Mouse (Mus musculus) erythroblast, embryonic 14.5 days (primary cell): ENCODE data around the gene 9230102O04Rik.

Experiments used
- GATA1 ChIP-seq: IDR thresholded peaks from 2 replicates; pipeline ENCODE4 v1.6.1; 2012; ENCODE audit warnings: low read length, inconsistent platforms, mixed read lengths
- TAL1 ChIP-seq: IDR thresholded peaks from 3 replicates; pipeline ENCODE4 v1.6.1; 2012; ENCODE audit warnings: low read length, inconsistent platforms, mixed read lengths

DNA sequence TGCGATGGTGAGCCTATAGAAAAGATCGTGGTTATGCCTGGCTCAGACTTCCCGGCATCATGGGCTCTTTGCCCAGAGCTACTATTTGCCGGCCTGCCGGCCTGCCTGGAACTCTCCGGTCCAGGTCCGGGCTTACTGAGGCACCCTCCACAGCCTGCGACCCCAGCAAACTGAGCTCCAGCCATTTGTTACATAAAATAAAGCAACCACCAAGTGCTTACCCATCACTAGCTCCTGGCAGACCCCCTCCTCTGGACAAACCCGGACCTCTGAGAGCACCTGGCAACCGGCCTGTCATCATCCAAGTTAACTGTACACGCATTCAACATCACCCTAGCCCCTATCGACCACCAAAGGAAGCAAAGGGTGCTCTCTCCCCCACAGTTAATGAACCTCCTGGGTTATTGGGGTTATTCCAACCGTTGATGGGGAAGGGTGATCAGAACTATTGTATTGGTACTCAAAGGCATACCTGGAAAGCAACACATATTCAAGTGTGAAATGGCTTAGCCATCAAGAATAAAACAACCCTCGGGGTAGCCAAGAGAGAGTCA, 4.0 kb downstream of the 9230102O04Rik start:
- TF ChIP-seq TAL1 (no peak), GATA1 (no peak)
